In the genomic region with DNA sequence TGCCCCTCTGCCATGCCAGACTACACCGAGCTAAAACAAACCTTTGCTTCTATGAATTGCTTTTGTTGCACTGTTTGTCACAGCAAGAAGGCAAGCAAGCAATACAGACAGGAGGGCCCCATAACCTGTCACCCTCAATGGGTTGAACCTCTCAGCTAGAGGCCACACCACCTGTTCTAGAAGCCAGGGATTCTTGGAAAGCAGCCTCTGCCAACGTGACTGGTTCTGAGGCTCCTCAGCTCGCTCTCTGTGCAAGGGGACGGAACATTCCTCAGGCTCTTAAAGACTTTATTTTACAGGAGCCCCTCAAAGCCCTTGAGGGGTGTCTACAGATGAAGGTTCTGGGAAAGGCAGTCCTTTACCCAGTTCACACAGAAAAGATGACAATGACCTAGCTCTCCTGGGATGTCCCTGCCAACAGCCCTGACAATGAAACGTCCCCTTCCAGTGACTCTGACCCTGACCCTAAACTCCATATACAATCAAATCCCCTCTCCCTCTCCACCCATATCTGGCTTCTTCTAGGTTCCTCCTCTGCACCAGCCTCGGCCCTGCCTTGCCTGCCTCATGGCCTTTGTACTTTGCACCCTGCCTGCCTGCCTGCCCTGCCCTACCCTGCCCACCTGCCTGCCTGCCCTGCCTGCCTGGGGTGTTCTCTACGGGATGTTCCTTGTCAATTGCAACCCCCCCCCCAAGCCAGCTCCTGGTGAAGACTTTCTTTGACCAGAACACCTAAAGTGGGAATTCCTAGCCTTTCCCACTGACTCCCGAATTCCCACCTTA, we compare ENCODE assay signal across 20 mouse cellular contexts. TPM values are rescaled to one million over a fixed set of nuclear protein-coding genes. Genes with fewer than 3 reads are reported as not detected.
DNase-seq lines count a peak whose midpoint lies in the region; ATAC-seq and TF ChIP-seq lines count a peak whose summit lies in the region.
"Had no signal": no experiment of that assay in that cellular context is flagged by ENCODE, and none has a peak within 500 bp of the region (broad histone marks: within the 10 kb centered on the region; RNA-seq: fewer than 3 reads in every experiment).

No protein-coding gene starts in this region.

- no peaks in the 10 kb centered on the region for H3K36me3 ChIP-seq in lung, postnatal 0 days (ENCODE audit: insufficient read depth, low read length)
- H3K36me3 ChIP-seq: forebrain, embryonic 10.5 days; G1E; neural tube, embryonic 13.5 days had no signal

- H3K27ac ChIP-seq in lung, postnatal 0 days (ENCODE audit: low read length) = peak overlapping the region; percentile 86
- H3K27ac ChIP-seq: forebrain, embryonic 10.5 days; hindbrain, postnatal 0 days; neural tube, embryonic 13.5 days had no signal

- H3K4me2 ChIP-seq in lung, postnatal 0 days (replicated peaks; ENCODE audit: low read depth, low read length) = no peak overlapping the region
- H3K4me2 ChIP-seq: heart, embryonic 11.5 days; neural tube, embryonic 13.5 days had no signal

- ATAC-seq in lung, postnatal 0 days = peak; percentile 4; the same call in 1 of the 2 replicates
- ATAC-seq: hindbrain, postnatal 0 days had no signal

- H3K4me3 ChIP-seq in lung, postnatal 0 days (ENCODE audit: low read depth, low read length) = no peak overlapping the region
- H3K4me3 ChIP-seq: forebrain, embryonic 10.5 days; neural tube, embryonic 13.5 days had no signal

- peaks cover 16% of the 10 kb centered on the region for H3K4me1 ChIP-seq in lung, postnatal 0 days (ENCODE audit: insufficient read depth, low read depth, low read length)

- no peak overlapping the region for H3K9ac ChIP-seq in lung, postnatal 0 days (replicated peaks; ENCODE audit: low read depth)
- H3K9ac ChIP-seq: neural tube, embryonic 13.5 days had no signal

- no peaks in the 10 kb centered on the region for H3K27me3 ChIP-seq in lung, postnatal 0 days (replicated peaks; ENCODE audit: insufficient read depth, low read length)
- H3K27me3 ChIP-seq: neural tube, embryonic 13.5 days had no signal

- no peak for TF ChIP-seq CTCF in lung, postnatal 0 days (IDR thresholded peaks at IDR 0.05)

- no peaks in the 10 kb centered on the region for H3K9me3 ChIP-seq in lung, postnatal 0 days (ENCODE audit: low read length)
- H3K9me3 ChIP-seq: forebrain, embryonic 10.5 days; G1E; neural tube, embryonic 13.5 days had no signal

- TF ChIP-seq EP300 in lung, postnatal 0 days (IDR thresholded peaks at IDR 0.05) = no peak

- DNase-seq in lung, adult 18-20 months = peak; percentile 50 to 58
- no peak for DNase-seq in lung, postnatal 10 days
- DNase-seq in kidney, adult 9 months = peak; percentile 71
- peak; percentile 60 for DNase-seq in lung, postnatal 0 days (ENCODE audit: low spot score)
- peak; percentile 50 for DNase-seq in yolk sac, embryonic 10.5 days (ENCODE audit: low spot score)
- DNase-seq in layer of hippocampus, adult 9-10 months (ENCODE audit: low spot score) = no peak
- no peak for DNase-seq in urinary bladder, postnatal 10 days (ENCODE audit: low spot score)
- DNase-seq: cerebellum, adult 11-12 months; gastrocnemius, postnatal 25 days; heart, postnatal 36 days; layer of hippocampus, adult 9-11 months; thymus, postnatal 4 days had no signal

- WGBS in lung, postnatal 0 days = 40% methylated on average over 8 of the region's 8 CpGs

RNA-seq across cellular contexts. Expression of gene Tspan15, which starts 10.1 kb away (rescaled TPM):
- 106 and 119 TPM in 2 replicates for polyA plus RNA-seq in lung, postnatal 0 days (2015; fragmentation: Nextera tagmentation; extraction: Ambion mirVana)

RNA-seq across cellular contexts. Expression of gene Tacr2, which starts 31.3 kb away (rescaled TPM):
- 0.32 and 0.40 TPM in 2 replicates for polyA plus RNA-seq in lung, postnatal 0 days (2015; fragmentation: Nextera tagmentation; extraction: Ambion mirVana)
- polyA plus RNA-seq: brain, embryonic 14.5 days; embryonic facial prominence, embryonic 14.5 days; forebrain, embryonic 10.5 days; G1E; heart, embryonic 11.5 days; limb, embryonic 14.5 days had no signal

Comparison
In these comparisons a context has a peak if more than half of its experiments do, and no peak if none do; other contexts are left out.
1. DNase-seq: peak in lung, adult 18-20 months (2 of 2), kidney, adult 9 months (single experiment), lung, postnatal 0 days (single experiment) and yolk sac, embryonic 10.5 days (single experiment); none in lung, postnatal 10 days (single experiment), layer of hippocampus, adult 9-10 months (single experiment) and urinary bladder, postnatal 10 days (single experiment).